Comparison of ENCODE assay signal across 9 mouse cellular contexts in genomic region chr5:124960131-124960901, GRCm38 (mm10). TPM values are rescaled to one million over a fixed set of nuclear protein-coding genes. Genes with fewer than 3 reads are reported as not detected.
DNase-seq lines count a peak whose midpoint lies in the region; ATAC-seq and TF ChIP-seq lines count a peak whose summit lies in the region.
"Had no signal": no experiment of that assay in that cellular context is flagged by ENCODE, and none has a peak within 500 bp of the region (broad histone marks: within the 10 kb centered on the region; RNA-seq: fewer than 3 reads in every experiment).

No protein-coding gene starts in this region.

- peak; percentile 64 for ATAC-seq in hindbrain, postnatal 0 days
- no peak for ATAC-seq in midbrain, embryonic 13.5 days
- peak; percentile 66; the same call in 1 of the 2 replicates for ATAC-seq in stomach, embryonic 16.5 days (ENCODE audit: insufficient read depth, low FRiP score)
- no peak for ATAC-seq in erythroblast, adult 5-6 weeks (replicated peaks; ENCODE audit: low FRiP score, poor library complexity, severe bottlenecking)
- ATAC-seq: Patski had no signal

- peak; percentile 13; the same call in 1 of the 2 replicates for TF ChIP-seq CTCF in hindbrain, postnatal 0 days (IDR thresholded peaks at IDR 0.05; ENCODE audit: low read depth)

- H3K4me2 ChIP-seq in hindbrain, postnatal 0 days (ENCODE audit: low read depth, low read length), result peak overlapping the region; percentile 33
- no peak overlapping the region for H3K4me2 ChIP-seq in midbrain, embryonic 13.5 days (replicated peaks)
- H3K4me2 ChIP-seq in stomach, embryonic 16.5 days (ENCODE audit: low read depth, low read length), result peak overlapping the region; percentile 39

- no peak overlapping the region for H3K4me3 ChIP-seq in hindbrain, postnatal 0 days (ENCODE audit: low read length)
- H3K4me3 ChIP-seq in midbrain, embryonic 13.5 days (replicated peaks), result no peak overlapping the region
- H3K4me3 ChIP-seq in stomach, embryonic 16.5 days (replicated peaks; ENCODE audit: low read length), result 0 out of 2 replicates have a peak overlapping the region, but pooled peaks have one; percentile 0

- peak; percentile 58 to 64 for DNase-seq in adrenal gland, adult 18-20 months (ENCODE audit: low spot score in 2 of 2)
- DNase-seq in cerebellum, postnatal 36 days, result peak; percentile 86 to 89
- peak; percentile 73 for DNase-seq in gastrocnemius, postnatal 14 days
- DNase-seq in hindbrain, postnatal 0 days (ENCODE audit: low spot score), result peak; percentile 79
- DNase-seq in left cerebral cortex, postnatal 14 days (ENCODE audit: low spot score in 2 of 2), result peak; percentile 71 to 81

- peaks cover 30% of the 10 kb centered on the region for H3K4me1 ChIP-seq in hindbrain, postnatal 0 days (ENCODE audit: insufficient read depth, low read length)
- H3K4me1 ChIP-seq in midbrain, embryonic 13.5 days (replicated peaks), result peaks cover 19% of the 10 kb centered on the region
- H3K4me1 ChIP-seq in stomach, embryonic 16.5 days (ENCODE audit: control insufficient read depth, insufficient read depth, low read length), result peaks cover 24% of the 10 kb centered on the region

- H3K27me3 ChIP-seq in hindbrain, postnatal 0 days (ENCODE audit: insufficient read depth, low read length), result no peaks in the 10 kb centered on the region
- H3K27me3 ChIP-seq in midbrain, embryonic 13.5 days, result no peaks in the 10 kb centered on the region
- H3K27me3 ChIP-seq in stomach, embryonic 16.5 days (ENCODE audit: control insufficient read depth, insufficient read depth, low read length), result no peaks in the 10 kb centered on the region
- H3K27me3 ChIP-seq: Patski had no signal

- no peaks in the 10 kb centered on the region for H3K9me3 ChIP-seq in hindbrain, postnatal 0 days (ENCODE audit: low read length)
- no peaks in the 10 kb centered on the region for H3K9me3 ChIP-seq in midbrain, embryonic 13.5 days
- H3K9me3 ChIP-seq in stomach, embryonic 16.5 days (replicated peaks; ENCODE audit: control insufficient read depth, low read length), result no peaks in the 10 kb centered on the region

- no peaks in the 10 kb centered on the region for H3K36me3 ChIP-seq in hindbrain, postnatal 0 days (ENCODE audit: insufficient read depth, low read length)
- no peaks in the 10 kb centered on the region for H3K36me3 ChIP-seq in midbrain, embryonic 13.5 days
- H3K36me3 ChIP-seq in stomach, embryonic 16.5 days (ENCODE audit: control insufficient read depth, insufficient read depth, low read length), result no peaks in the 10 kb centered on the region

- intact Hi-C loops in gastrocnemius, postnatal 14 days (cut with DNase I; ENCODE audit: low total_unique reads), result no loop called here
- intact Hi-C loops in left cerebral cortex, postnatal 14 days (cut with DNase I), result no loop called here

- H3K9ac ChIP-seq in hindbrain, postnatal 0 days (replicated peaks; ENCODE audit: low read length), result no peak overlapping the region
- no peak overlapping the region for H3K9ac ChIP-seq in midbrain, embryonic 13.5 days (replicated peaks)
- peak overlapping the region; percentile 40; the same call in 1 of the 2 replicates for H3K9ac ChIP-seq in stomach, embryonic 16.5 days (ENCODE audit: low read length)

- 27% methylated on average over 18 of the region's 18 CpGs for WGBS in hindbrain, postnatal 0 days
- 57% methylated on average over 18 of the region's 18 CpGs for WGBS in midbrain, embryonic 13.5 days
- 10% methylated on average over 18 of the region's 18 CpGs for WGBS in stomach, embryonic 16.5 days

- peak overlapping the region; percentile 75 for H3K27ac ChIP-seq in hindbrain, postnatal 0 days
- H3K27ac ChIP-seq in midbrain, embryonic 13.5 days, result peak overlapping the region; percentile 51
- H3K27ac ChIP-seq in stomach, embryonic 16.5 days (ENCODE audit: low read length), result peak overlapping the region; percentile 86

RNA-seq across cellular contexts. Expression of gene Rflna, which starts 42.7 kb away (rescaled TPM):
- 1 to 10 TPM; 2.9 to 6.3 TPM for total RNA-seq in adrenal gland, adult 18-20 months (2021)
- under 1 TPM; 0.84 to 0.98 TPM for total RNA-seq in gastrocnemius, postnatal 14 days (2021)
- 9.8 and 14.2 TPM in 2 replicates for total RNA-seq in hindbrain, postnatal 0 days (2014; rRNA removed)
- 7.4 and 7.5 TPM in 2 replicates for polyA plus RNA-seq in hindbrain, postnatal 0 days (2015; fragmentation: Nextera tagmentation; extraction: Ambion mirVana)
- 1 to 10 TPM; 1.7 to 2.2 TPM for total RNA-seq in left cerebral cortex, postnatal 14 days (2021)
- polyA plus RNA-seq in midbrain, embryonic 13.5 days (2015; fragmentation: Nextera tagmentation; extraction: Ambion mirVana), result 4.9 and 5.1 TPM in 2 replicates
- polyA plus RNA-seq in stomach, embryonic 16.5 days (2015; fragmentation: Nextera tagmentation; extraction: Ambion mirVana), result 2.7 and 3.0 TPM in 2 replicates
- not detected in 2 replicates for total RNA-seq in erythroblast, adult 5-6 weeks (2015; ENCODE audit: low replicate concordance)
- total RNA-seq in erythroblast, adult 5-6 weeks (2017; ENCODE audit: low replicate concordance), result not detected in 2 replicates

Comparison
In these comparisons a context has a peak if more than half of its experiments do, and no peak if none do; other contexts are left out.
1. ATAC-seq: peak in hindbrain, postnatal 0 days (single experiment) and stomach, embryonic 16.5 days (single experiment); none in midbrain, embryonic 13.5 days (single experiment) and erythroblast, adult 5-6 weeks (single experiment).
2. Peak in every context shown above with its lines, with median percentiles within 50 percentile points of each other: DNase-seq and H3K27ac ChIP-seq.